Mouse (Mus musculus): ENCODE data around the gene Rgs8.
A peak's percentile ranks its signal among the peaks of the same experiment; 100 is the strongest.

The Rgs8 gene

GRCm38 (mm10) chr1:153652938-153653623 lies at the start of gene Rgs8:
Gene Rgs8 (plus strand): TSS chr1:153653025.
- peak; percentile 71 to 73 for DNase-seq

GRCm38 (mm10) chr1:153617340-153617830 lies 35.4 kb upstream of the Rgs8 start:
- DNase-seq = no peak

GRCm38 (mm10) chr1:153623036-153623435 lies 29.8 kb upstream of the Rgs8 start:
- DNase-seq = no peak

GRCm38 (mm10) chr1:153632686-153633085 lies 20.1 kb upstream of the Rgs8 start:
- no peak for DNase-seq

GRCm38 (mm10) chr1:153635056-153635455 lies 17.8 kb upstream of the Rgs8 start:
- no peak for DNase-seq

- DNase-seq = peak; percentile 69
These were observed 17.3 kb upstream of the Rgs8 start for GRCm38 (mm10) chr1:153635521-153635920.

- no peak for DNase-seq
These were observed 16.0 kb upstream of the Rgs8 start for GRCm38 (mm10) chr1:153636821-153637220.

GRCm38 (mm10) chr1:153641492-153641939 lies 11.3 kb upstream of the Rgs8 start:
- peak; percentile 45 to 62 for DNase-seq

- peak; percentile 60 to 67 for DNase-seq
These were observed 10.8 kb upstream of the Rgs8 start for GRCm38 (mm10) chr1:153641940-153642501.

- no peak for DNase-seq
These were observed 849 bp downstream of the Rgs8 start for GRCm38 (mm10) chr1:153653674-153654073.

- no peak for DNase-seq
These were observed 6.8 kb downstream of the Rgs8 start for GRCm38 (mm10) chr1:153659666-153660065.

GRCm38 (mm10) chr1:153660982-153661688 lies 8.3 kb downstream of the Rgs8 start:
- DNase-seq = no peak

GRCm38 (mm10) chr1:153661689-153662002 lies 8.8 kb downstream of the Rgs8 start:
- DNase-seq = no peak

- no peak for DNase-seq
These were observed 9.5 kb downstream of the Rgs8 start for GRCm38 (mm10) chr1:153662362-153662761.

GRCm38 (mm10) chr1:153665066-153665715 lies 12.4 kb downstream of the Rgs8 start:
- DNase-seq = peak; percentile 95 to 96

- no peak for DNase-seq
These were observed 13.4 kb downstream of the Rgs8 start for GRCm38 (mm10) chr1:153666236-153666635.

- peak; percentile 83 to 87 for DNase-seq
These were observed 14.5 kb downstream of the Rgs8 start for GRCm38 (mm10) chr1:153667244-153667727.

- DNase-seq = peak in 1 of 2 experiments; percentile 51
These were observed 15.0 kb downstream of the Rgs8 start for GRCm38 (mm10) chr1:153667781-153668180.

GRCm38 (mm10) chr1:153669086-153669485 lies 16.3 kb downstream of the Rgs8 start:
- DNase-seq = peak; percentile 78 to 79

GRCm38 (mm10) chr1:153669728-153670127 lies 16.9 kb downstream of the Rgs8 start:
- DNase-seq = no peak

GRCm38 (mm10) chr1:153671352-153671751 lies 18.5 kb downstream of the Rgs8 start:
- DNase-seq = no peak

- DNase-seq = no peak
These were observed 19.9 kb downstream of the Rgs8 start for GRCm38 (mm10) chr1:153672698-153673097.

- no peak for DNase-seq
These were observed 21.1 kb downstream of the Rgs8 start for GRCm38 (mm10) chr1:153673900-153674299.

Data from cerebellum, postnatal 14 days (tissue).